Mouse (Mus musculus) ovary, postnatal 36 days (tissue): ENCODE data around the gene Bex6.

Experiments
- DNase-seq: peaks from one replicate; pipeline ENCODE4 v3.0.0; 2022; ENCODE audit warnings: low spot score, mixed read lengths

The Bex6 gene

DNA sequence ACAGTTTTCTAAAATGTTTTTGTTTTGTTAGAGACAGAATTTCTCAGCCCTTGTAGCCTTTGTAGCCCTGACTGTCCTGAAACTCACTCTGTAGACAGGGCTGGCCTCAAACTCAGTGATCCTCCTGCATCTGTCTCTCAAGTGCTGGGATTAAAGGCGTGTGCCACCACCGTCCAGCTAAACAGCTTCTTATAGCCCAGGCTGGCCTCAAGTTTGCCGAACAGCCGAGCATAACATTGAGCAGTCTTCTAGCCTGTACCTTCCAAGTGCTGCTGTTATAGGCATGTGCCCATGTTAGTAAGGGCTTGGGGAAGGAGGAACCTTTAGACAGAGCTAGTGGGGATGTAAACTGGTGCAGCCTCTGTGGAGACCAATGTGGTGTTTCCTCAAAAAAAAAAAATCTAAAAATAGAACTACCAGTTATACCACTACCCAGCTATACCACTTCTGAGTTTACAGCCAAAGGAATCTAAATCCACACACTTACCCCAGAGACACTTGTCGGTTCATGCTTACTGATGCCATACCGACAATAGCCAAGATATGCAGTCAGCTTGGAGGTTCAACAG, at the start of gene Bex6:
Gene Bex6, plus strand, starts transcription at position 491 of the 569 bp plus-strand sequence.
- no peak for DNase-seq

DNA sequence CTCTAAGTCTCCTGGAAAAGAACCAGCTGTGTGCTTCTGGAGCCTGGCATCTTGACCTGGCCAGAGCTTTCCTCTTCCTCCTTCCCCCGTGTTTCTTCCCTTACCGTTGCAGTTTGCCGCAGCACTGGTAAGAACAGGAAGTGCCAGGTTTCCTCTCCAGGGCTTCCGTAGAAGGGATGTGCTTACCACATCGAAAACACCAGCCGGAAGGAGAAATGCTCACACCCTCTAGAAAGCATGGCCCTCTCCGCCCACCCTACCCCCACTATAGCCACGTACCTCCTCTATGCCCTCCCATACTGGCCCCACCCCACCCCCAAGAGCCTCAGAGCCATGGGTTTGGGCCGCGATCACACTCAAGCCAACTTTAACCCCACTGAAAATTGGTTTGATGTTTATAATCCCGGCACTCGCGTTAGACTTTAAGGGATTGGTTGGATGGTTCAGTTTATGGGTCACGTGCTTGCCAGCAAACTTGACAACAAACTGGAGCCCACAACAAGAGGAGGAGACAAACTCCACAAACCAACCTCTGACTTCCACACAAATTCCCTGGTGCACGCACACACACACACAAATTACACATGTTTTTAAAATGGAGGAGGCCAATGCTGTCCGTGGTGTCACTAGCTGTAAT, 49.3 kb upstream of the Bex6 start:
- no peak for DNase-seq

DNA sequence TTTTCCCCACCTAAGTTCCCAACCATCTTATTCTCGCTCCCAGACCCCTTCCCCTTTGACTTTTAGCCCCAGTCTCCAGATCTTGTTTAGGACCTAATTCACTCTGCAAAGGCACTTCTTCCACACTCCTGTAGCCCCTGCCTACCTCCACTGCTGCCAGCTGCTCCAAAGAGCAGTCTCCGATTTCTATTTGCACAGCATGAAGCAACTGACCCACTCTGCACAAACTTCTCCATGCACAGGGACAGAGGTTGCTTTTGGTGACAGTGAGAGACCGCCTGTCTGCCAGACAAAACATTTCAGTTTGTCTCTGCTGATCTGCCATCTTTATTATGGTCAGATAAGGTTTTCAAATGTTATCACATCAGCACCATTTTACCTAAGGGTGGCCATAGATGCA, 46.5 kb upstream of the Bex6 start:
- no peak for DNase-seq

DNA sequence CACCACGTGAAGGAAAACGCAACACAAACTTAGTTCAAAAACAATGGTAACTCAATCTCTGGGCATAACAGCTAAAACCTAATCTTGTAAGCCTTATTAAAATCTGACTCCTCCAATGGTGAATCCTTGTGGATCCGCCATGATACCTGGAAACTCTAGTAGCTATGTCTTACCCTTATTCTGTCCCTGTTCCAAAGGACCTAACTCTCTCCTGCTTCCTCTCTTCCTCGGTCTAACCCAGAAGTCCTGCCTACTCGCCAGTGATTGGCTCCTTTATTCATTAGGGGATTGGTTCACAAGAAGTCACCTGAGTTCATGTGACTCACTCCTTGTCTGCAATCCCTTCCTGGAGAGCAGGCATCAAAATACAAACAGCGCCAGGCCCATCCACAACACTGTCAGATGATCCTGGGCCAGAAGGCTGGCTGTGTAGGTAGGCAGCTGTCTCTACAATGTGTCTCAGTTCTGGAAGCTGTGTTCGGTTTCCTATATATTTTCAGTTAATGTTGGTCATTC, 43.7 kb upstream of the Bex6 start:
- no peak for DNase-seq

DNA sequence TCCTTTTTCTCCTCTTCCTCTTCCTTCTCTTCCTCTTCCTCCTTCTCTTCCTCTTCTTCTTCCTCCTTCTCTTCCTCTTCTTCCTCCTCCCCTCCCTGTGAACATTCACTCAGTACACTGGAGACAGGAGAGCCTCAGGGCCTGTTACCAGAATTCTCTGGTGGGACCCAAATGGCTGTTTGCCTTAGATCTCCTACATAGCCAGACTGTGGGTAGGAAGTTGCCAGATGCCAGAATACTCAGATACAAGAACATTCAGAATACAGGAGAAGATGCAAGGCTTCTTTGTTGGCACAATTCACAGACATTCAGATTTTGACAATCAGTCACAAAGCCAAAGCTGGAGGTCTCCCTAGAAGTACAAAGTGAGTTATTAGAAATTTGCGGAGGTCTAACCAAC, 40.7 kb upstream of the Bex6 start:
- no peak for DNase-seq

DNA sequence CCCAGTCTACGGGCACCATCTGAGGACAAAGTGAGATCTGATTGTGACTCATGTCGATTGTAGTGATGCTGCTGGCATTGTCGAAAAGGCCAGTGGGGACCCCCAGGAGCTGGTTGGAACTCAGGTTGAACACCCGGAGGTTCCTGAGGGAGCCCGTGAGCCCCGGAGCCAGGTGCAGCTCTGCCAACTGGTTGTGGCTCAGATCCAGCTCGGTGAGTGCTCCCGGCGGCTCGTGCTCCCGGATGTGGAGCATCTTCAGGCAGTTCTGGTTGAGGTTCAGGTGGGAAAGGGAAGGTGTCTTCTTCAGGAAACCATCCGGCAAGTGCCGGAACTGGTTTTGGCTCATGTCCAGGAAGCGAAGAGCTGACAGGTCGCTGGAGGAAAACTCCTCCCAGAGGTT, 35.9 kb upstream of the Bex6 start:
- DNase-seq, result no peak

DNA sequence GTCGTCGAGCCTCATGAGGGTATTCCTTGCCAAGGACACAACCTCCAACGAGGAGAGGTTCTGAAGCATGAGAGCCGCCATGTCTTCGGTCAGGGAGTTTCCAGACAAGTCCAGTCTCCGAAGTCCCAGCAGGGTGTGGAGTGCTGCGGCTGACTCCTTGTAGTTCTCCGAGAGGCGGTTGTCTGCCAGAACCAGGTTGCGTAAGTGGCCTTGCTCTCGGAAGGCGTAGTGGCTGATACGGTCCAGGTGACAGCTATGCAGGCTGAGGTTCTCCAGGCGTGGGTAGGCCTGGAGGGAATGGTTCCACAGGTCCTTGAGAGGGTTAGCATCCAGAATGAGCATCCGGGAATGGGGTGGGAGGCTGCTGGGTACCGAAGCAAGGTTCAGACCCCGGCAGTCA, 35.0 kb upstream of the Bex6 start:
- DNase-seq, result no peak

DNA sequence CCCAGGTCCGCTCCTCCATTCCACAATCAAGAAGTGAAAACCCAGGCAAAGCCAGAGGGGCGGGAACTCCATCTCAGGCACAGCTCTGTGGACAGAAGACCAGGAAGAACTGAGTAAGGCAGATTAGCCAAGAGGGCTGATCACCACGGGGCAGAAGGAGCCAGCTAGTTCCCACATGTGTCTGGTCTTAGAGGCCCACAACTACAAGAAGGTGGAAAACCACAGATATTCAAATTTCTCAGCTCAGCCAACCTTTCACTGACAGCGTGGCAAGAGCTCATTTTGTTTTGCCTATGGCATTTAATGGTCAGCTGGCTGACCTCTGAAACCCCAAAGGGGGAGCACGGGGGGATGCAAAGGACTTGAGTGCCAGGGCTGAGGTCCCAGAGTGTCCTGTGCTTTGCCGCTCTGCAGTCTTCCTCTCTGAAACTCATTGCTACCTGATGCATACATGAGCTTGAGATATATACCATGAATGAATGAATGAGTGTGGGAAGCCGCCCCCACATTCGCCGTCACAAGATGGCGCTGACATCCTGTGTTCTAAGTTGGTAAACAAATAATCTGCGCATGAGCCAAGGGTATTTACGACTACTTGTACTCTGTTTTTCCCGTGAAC, 31.9 kb upstream of the Bex6 start:
- DNase-seq, result no peak

DNA sequence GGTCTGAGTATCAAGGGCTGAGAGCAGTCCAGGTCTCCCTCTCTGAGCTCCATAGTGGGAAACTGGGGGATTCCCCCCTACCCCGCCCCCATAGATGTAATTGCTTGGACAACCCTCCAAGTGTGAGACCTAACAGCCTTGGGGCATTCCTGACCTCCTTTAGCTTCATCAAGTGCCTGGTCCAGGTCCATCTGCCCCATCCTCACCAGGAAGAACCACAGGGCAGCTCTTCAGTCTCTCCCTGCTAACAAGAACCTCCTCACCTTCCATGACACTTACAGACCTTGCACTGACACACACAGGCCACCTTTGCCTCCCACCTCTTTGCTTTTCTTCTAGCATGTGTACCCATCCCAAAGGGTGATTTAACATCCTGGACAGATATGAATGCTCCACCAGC, 25.6 kb upstream of the Bex6 start:
- no peak for DNase-seq

DNA sequence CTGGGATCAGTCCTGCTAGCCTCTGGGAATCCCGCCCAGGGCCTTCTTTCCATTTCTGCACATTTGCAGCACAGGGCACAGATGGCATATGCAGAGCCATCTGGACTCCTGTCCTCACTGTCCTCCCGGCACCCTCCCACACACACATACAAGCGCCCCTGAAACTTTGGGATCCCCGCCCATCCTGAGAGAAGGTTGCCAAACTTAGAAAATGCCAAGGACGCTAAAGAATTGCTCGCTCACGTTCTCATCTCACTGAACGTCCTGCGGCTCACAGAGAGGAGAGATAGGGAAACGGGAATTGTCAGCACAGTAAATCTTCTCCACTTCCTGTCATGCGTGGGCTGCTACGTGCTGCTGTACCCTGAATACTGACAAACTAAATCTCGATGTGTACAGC, 25.2 kb upstream of the Bex6 start:
- DNase-seq, result peak; percentile 48

DNA sequence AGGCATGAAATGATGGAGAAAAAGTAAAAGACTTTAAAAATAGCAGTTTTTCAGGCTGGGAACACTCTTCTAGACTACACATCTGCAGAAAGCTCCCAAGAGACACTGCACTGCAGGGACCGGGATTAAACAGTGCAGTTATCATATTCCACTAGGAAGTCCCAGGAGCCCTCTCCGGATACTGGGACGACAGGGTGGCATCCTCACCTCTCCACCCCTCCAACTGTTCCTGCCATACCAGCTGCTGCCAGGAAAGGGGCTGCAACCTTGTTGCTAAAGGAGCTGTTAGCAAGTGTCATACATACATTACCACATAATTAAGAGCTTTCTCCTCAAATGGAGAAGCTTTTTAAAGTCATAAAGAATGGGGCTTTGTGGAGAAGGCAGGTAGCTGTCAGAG, 22.9 kb upstream of the Bex6 start:
- no peak for DNase-seq

DNA sequence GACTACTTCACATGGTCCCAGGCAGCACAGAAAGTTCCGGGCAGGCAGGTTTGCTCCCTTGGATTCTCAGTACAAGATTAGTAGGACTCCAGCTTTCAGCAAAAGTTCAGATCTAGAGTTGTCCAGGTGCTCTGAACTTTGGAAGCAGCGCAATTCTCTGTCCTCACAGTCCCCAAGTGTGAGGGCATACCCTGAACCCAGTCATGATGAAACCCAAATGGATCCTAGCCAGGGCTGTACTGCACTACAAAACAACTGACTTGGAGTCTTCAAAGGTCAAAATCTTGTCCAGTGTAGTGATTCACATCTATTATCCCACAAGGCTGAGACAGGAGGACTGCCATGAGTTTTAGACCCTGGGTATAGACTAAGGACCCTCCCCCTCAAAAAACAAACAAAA, 22.3 kb upstream of the Bex6 start:
- DNase-seq, result no peak

DNA sequence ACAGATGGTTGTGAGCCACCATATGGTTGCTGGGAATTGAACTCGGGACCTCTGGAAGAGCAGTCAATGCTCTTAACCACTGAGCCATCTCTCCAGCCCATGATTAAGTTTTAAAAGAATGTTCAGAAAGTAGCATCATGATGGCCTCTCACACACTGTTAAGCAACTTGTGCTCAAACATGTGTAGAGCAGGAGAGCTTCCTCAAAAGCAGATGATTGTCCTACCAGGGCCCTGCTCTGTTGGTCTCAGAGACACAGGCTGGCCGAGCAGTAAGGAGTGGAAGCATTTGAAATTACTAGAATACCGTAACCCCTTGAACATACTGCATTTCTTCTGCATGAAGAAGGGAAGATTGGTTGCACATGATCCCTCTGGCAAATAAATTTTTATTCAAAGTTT, 20.7 kb upstream of the Bex6 start:
- DNase-seq, result no peak

DNA sequence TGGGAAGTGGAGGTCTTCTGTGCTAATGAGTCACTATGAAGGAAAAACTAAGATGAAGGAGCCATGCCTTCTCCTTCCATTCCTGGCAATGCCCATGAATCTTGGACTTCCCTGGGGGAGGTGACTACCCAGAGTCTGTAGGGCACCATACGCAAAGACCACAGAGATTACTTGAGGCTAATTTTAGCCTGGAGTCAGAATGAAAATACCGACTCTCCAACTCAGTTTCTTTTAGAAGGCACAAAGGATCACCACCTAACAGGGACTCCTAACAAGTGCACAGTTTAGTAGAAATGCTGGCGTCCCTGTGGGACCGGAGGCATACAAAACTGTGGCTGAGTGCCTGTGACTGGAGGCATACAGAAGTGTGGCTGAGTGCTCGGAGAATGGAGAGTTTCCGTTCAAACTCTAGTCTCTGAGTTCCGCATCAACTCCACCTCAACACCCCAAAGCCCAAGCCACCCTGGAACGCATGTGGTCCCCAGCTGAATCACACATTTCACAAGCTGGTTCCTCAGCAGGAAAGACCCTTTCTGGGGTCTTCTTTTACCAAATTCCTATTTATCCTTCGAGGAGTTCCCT, 18.8 kb upstream of the Bex6 start:
- DNase-seq, result no peak

DNA sequence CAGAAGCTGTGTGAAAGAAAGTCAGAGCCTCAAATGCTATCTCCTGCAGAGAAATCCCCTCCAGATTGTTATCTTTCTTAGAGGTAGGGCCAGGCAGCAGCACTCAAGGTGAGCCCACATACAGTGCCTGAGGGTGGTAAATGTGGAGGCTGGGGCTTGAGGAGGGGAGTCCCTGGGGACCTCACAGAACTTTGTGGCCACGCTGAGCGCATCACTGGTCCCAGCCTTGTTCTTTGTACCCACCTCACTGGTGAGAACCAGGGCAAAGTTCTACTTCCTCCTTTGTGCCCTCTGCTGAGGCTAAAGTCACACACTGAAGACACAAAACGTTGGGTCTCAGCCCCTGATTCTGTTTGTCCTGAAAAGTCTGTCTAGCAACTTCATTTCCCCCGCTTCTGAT, 16.2 kb upstream of the Bex6 start:
- DNase-seq, result no peak

DNA sequence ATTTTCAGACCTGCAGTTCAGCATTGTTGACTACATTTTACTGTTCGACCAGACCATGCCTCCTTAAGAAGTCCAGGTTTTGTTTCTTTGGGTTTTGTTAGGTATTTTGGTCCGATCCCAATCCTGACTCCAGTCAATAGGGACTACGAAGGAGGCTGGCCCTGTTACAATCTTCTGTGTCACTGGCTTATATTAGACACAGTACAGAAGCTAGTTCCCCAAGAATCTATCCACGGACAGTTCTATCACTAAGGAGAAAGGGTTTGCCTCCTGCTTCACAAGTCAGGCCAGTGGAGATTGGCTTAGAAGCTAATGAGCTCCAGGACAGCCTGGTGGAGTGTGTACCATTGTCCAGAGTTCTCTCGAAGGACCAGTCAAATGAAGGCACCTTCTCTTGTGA, 15.7 kb upstream of the Bex6 start:
- no peak for DNase-seq

DNA sequence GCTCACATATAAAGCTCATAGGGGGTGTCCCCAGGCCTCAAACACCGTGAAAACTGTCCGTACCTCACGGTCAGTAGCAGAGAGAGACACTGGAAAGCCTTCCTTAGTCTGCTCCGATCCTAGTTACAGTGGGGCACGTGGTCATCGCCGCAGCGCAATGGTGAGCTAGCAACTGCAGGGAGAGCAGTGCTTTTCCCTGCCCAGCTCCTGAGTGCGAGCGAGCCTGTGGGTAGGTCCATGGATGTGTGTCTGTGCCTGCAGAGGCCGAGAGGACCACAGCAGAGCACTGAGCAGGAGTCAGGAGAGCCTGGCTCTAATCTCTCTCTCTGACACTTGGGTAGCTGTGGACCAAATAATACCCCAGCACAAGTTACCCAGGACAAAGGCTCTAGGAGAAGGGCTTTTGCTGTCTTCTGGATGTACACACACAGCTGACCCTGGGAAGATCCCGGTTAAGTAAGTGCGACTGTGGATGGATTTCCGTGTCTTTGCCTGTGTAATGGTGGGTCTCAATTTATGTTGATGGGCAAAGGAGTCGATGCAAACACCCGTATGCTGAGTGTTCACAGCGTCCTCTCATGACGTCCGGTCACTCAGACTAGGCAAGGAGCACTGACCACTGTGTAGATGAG, 15.1 kb upstream of the Bex6 start:
- no peak for DNase-seq

DNA sequence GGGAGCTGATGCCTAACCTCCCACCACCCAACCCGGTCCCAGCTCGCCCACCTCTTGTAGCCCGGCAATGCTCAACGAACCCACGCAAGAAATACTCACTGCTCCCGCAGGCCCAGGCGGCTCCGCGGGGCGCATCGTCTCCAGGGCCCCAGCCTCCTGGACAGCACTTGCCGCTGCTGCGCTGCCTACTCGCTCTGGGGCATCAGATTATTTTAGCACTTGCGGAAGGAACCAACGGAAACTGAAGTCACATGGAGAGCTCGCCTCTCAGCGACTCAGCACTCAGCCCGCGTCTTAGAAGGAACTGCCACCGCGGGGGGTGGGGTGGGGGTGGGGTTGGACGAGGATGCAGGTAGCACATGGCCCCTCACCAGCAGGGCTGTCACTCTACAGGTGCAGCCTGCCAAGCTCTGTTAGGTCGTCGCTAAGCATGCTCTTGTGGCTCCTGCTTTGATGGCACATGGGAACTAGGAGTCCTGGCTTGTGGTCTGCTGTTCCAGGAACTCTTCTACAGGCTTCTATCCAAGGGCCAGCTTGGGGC, 14.3 kb upstream of the Bex6 start, which contains the start of gene Nrros:
Gene Nrros, minus strand, starts transcription at position 314 of the 541 bp plus-strand sequence.
- DNase-seq, result peak; percentile 40

DNA sequence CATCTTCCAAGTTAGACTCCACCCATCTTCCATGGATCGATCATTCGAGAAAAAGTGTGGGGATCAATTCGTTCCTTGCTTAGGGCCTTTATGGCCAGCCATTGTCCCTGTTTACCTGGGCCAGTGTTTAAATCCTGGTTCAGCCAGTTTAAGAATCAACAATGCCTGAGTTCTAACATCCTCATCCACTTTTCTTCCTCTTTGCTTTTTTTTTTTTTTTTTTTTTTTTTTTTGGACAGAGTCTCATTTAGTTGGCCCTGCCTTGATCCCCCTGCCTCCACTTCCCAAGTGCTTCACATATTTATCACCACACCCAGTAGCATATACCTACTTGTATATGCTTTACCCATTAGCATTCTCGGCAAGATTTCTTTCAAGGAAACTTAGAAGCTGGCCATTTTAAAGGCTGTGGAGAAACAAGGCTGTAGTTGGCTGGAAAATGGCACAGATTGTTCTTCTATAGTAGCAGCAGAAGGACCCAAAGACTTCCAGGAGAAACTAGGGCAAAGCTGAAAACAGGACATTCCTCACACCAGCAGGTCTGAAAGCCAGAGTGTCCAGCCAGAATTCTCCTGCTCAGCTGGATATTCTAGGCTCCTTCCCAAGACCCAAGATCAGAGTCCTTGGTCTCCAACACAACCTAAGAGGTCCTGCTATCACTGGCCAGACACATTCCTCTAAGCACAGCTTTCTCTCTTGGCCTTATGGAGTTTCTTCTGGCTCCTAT, 11.6 kb upstream of the Bex6 start:
- no peak for DNase-seq

DNA sequence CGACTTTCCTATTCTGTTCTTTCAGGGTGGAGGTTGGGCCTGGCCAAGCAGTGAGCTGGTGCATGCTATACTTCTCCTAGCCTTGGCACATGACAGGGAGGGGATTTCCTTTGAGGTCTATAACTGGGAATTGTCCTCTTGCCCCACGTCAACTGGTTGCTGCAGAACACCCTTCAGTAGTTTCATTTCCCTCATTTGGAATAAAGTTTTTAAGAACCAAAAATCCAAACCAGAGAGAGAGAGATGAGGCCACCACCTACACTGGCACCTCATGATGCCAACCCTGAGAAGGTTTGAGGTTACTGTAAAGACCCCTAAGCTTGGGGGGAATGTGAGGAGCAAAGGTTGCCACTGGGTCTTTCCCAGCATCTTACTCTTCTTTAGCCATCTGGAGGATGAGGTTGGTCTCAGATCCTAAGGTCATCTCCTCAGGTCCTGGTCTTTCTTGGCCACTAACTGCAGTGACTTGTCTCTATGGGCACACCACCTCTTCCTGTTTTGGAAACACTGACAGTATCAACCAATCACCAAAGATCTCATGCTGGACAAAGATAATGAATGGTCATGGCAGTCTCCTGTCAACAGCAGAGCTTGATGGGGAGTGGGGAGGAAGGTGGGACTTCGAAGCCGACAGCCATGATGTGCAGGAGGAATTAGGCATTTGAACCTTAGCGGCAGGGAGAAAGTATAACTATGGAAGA, 8.4 kb upstream of the Bex6 start:
- no peak for DNase-seq

DNA sequence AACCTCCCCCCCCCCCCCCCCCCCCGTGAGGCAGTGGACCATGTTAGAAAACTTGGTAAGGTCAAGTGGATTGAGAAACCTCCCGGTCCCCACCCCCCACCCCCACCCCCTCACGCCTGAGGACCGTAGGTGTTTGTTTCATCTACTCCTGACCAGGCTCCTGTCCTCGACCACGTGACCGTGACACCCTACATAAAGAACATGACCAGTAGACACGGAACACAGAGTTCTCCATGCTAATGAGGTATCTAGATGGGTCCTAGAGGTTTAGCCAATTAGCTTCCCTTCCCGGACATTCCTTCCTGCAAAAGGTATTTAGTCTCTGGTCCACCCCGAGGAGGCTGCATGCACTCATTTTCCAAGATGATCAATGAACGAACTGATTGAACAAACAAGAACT, 6.2 kb upstream of the Bex6 start:
- DNase-seq, result no peak
